Mouse (Mus musculus): Measurements from ENCODE around the gene Klrb1a.

Klrb1a gene

GRCm38 (mm10) chr6:128602026-128602425 is 21.3 kb downstream of the Klrb1a start:
- no peak for DNase-seq (ENCODE audit: low read depth)

- DNase-seq (ENCODE audit: low read depth): no peak
Measured at GRCm38 (mm10) chr6:128599555-128599954, 23.8 kb downstream of the Klrb1a start.

GRCm38 (mm10) chr6:128598256-128599047 is 24.9 kb downstream of the Klrb1a start:
- no peak for DNase-seq (ENCODE audit: low read depth)

- no peak for DNase-seq (ENCODE audit: low read depth)
Measured at GRCm38 (mm10) chr6:128597121-128597522, 26.2 kb downstream of the Klrb1a start.

DNA sequence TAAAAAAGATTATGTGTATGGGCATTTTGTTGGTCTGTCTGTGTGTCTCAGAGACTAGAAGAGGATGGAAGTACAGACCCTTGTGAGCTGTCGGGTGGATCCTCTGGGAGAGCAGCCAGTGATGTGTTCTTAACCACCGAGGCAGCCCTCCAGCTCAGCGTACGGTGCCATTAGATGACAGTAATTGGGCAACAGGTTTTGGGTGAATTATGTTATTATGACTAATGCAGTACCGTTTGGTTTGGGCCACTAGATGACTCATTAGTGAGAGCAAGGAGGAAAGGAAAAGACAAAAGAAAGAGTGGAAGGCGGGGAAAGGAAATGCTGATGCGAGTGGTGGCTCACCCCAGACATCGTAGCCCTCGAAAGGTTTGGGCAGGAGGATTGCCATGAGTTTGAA is 28.7 kb downstream of the Klrb1a start:
- no peak for DNase-seq (ENCODE audit: low read depth)

DNA sequence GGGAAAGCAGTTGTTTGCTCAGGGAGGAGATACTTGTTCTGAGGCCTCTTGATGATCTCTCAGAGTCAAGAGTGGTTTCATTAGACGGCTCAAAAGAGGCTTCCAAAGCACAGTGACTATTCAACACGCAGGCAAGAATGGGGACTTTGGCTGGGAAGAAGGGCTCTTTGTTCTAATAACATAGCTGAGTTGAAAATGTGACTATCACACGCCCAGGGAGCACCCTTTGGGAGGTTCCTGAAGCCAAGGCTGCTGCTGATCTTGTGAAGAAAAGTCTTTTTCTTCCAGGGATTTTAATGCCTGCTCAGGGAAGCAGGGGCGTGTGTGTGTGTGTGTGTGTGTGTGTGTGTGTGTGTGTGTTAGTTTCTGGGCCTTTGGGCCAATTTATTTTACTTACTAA is 33.9 kb downstream of the Klrb1a start:
- DNase-seq (ENCODE audit: low read depth): no peak

DNA sequence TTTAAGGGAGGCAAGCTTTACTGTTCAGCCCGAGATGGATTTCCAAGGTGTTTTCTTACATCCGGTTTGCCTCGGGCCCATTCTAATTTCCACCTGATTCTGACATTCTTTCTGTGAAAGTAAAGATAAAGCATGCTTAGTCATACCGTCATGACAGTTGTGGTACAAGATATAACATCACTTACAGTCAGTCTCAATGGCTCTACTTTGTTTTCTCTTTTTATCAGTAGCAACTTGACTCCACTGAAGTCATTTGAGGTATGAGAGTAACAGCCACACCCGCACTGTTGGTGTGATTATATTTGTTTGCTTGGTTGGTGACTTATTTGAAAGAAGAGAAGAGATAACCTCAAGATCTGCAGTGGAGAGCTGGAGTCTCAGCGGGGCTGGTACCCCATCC is 35.7 kb downstream of the Klrb1a start:
- DNase-seq (ENCODE audit: low read depth): no peak

- no peak for DNase-seq (ENCODE audit: low read depth)
Measured at GRCm38 (mm10) chr6:128585642-128586245, 37.6 kb downstream of the Klrb1a start.

DNA sequence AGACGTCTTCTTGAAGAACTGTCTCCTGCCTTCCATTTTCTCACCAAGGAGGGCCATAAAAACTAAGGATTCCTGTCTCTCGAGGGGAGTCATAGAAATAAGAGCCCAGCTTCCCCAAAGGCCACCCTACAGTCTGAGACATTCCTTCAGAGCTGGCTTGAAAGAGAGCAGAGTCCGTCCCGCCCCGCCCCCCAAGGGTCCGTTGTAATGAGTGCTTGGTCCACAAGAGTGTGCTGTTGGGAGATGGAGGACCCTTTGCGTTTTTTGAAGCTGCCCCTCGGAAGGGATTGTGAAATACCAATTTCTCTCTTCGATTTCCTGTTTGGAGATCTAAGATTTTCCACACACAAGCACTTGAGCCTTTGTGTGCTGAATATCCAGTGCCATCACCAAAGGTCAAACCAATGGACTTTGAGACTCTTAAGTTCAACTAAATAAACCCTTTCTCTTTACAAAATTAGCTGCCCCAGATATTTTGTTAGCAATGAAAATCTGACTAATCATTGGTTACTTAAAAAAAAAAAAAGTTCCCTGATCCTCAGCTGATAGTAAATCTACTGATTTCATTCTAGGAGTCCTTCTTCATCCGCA is 39.2 kb downstream of the Klrb1a start:
- DNase-seq (ENCODE audit: low read depth): no peak

GRCm38 (mm10) chr6:128581508-128581907 is 41.8 kb downstream of the Klrb1a start, which contains the start of gene A2ml1:
TSS of gene A2ml1 (minus strand) at chr6:128581608.
- DNase-seq (ENCODE audit: low read depth): no peak

GRCm38 (mm10) chr6:128577301-128577700 is 46.0 kb downstream of the Klrb1a start:
- no peak for DNase-seq (ENCODE audit: low read depth)

DNA sequence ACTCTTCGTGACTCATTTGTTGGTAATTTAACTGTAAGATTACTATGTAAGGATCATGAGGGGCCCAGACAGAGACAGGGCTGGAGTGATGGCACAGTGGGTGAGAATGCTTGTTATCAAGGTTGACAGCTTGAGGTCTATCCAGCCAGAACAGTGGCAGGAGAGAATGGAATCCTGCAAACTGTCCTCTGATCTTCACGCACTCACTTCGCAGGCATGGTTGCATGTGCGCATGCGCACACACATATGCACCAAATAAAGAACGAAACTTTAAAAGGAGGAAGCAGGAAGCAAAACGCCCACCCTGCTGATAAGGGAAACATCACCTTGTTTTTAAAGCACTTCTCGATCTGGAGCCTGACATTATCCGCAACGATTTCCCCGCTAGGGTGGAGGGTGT is 56.7 kb downstream of the Klrb1a start:
- no peak for DNase-seq (ENCODE audit: low read depth)

Measured in induced T-regulatory cell, adult 2 months (primary cell).